Mouse (Mus musculus): ENCODE measurements around the gene Myom1.

Myom1 gene

GRCm38 (mm10) chr17:71059213-71059612 lies 56.8 kb downstream of the Myom1 start:
- no peak for DNase-seq (ENCODE audit: low spot score)

- no peak for DNase-seq (ENCODE audit: low spot score)
Observed at GRCm38 (mm10) chr17:71062049-71062560, 59.7 kb downstream of the Myom1 start.

- no peak for DNase-seq (ENCODE audit: low spot score)
Observed at GRCm38 (mm10) chr17:71062870-71063602, 60.6 kb downstream of the Myom1 start.

GRCm38 (mm10) chr17:71064463-71065014 lies 62.1 kb downstream of the Myom1 start:
- no peak for DNase-seq (ENCODE audit: low spot score)

GRCm38 (mm10) chr17:71065127-71065526 lies 62.7 kb downstream of the Myom1 start:
- no peak for DNase-seq (ENCODE audit: low spot score)

GRCm38 (mm10) chr17:71069176-71069575 lies 66.7 kb downstream of the Myom1 start:
- DNase-seq (ENCODE audit: low spot score): no peak

GRCm38 (mm10) chr17:71071958-71072357 lies 69.5 kb downstream of the Myom1 start:
- no peak for DNase-seq (ENCODE audit: low spot score)

- DNase-seq (ENCODE audit: low spot score): no peak
Observed at GRCm38 (mm10) chr17:71074386-71074785, 72.0 kb downstream of the Myom1 start.

GRCm38 (mm10) chr17:71081986-71082385 lies 79.6 kb downstream of the Myom1 start:
- DNase-seq (ENCODE audit: low spot score): no peak

- no peak for DNase-seq (ENCODE audit: low spot score)
Observed at GRCm38 (mm10) chr17:71086969-71087368, 84.5 kb downstream of the Myom1 start.

- DNase-seq (ENCODE audit: low spot score): no peak
Observed at GRCm38 (mm10) chr17:71087396-71088153, 85.1 kb downstream of the Myom1 start.

- DNase-seq (ENCODE audit: low spot score): no peak
Observed at GRCm38 (mm10) chr17:71088154-71088521, 85.7 kb downstream of the Myom1 start.

- no peak for DNase-seq (ENCODE audit: low spot score)
Observed at GRCm38 (mm10) chr17:71088991-71089434, 86.6 kb downstream of the Myom1 start.

GRCm38 (mm10) chr17:71089781-71090480 lies 87.5 kb downstream of the Myom1 start:
- no peak for DNase-seq (ENCODE audit: low spot score)

GRCm38 (mm10) chr17:71091024-71091423 lies 88.6 kb downstream of the Myom1 start:
- DNase-seq (ENCODE audit: low spot score): no peak

- DNase-seq (ENCODE audit: low spot score): no peak
Observed at GRCm38 (mm10) chr17:71092341-71092740, 89.9 kb downstream of the Myom1 start.

GRCm38 (mm10) chr17:71093793-71094192 lies 91.4 kb downstream of the Myom1 start:
- DNase-seq (ENCODE audit: low spot score): no peak

GRCm38 (mm10) chr17:71094438-71094837 lies 92.0 kb downstream of the Myom1 start:
- no peak for DNase-seq (ENCODE audit: low spot score)

- no peak for DNase-seq (ENCODE audit: low spot score)
Observed at GRCm38 (mm10) chr17:71096557-71097208, 94.2 kb downstream of the Myom1 start.

GRCm38 (mm10) chr17:71097209-71097597 lies 94.8 kb downstream of the Myom1 start:
- DNase-seq (ENCODE audit: low spot score): no peak

GRCm38 (mm10) chr17:71098606-71099005 lies 96.2 kb downstream of the Myom1 start:
- DNase-seq (ENCODE audit: low spot score): no peak

All from urinary bladder, postnatal 10 days (tissue).